Mouse (Mus musculus) E14TG2a.4 (cell line): ENCODE measurements at regions not wholly inside any gene's neighbourhood (a gene's known extent, or its start where the extent isn't known, plus 50 kb on each side); places are given as distances from the start of the nearest gene placed in this dataset.
A peak's percentile ranks its signal among the peaks of the same experiment; 100 is the strongest.

Experiments
- H3K27me3 ChIP-seq: 2 replicates; pipeline ENCODE4 v1.6.1; 2014; ENCODE audit warnings: low read length, control low read depth; ENCODE audit not compliant: insufficient read depth
- H3K36me3 ChIP-seq: 2 replicates; pipeline ENCODE4 v1.6.1; 2014; ENCODE audit warnings: low read length, control low read depth; ENCODE audit not compliant: insufficient read depth
- H3K4me1 ChIP-seq: replicated peaks from 2 replicates; pipeline ENCODE4 v1.6.1; 2014; ENCODE audit warnings: low read depth, low read length, control low read depth
- H3K4me3 ChIP-seq: replicated peaks from 2 replicates; pipeline ENCODE4 v1.5.1; 2014; ENCODE audit warnings: mild to moderate bottlenecking, low read length
- H3K9me3 ChIP-seq: 2 replicates; pipeline ENCODE4 v1.6.1; 2014; ENCODE audit warnings: low read length, control low read depth
- CTCF ChIP-seq: conservative IDR thresholded peaks from 2 replicates; pipeline ENCODE4 v1.5.1; 2014; ENCODE audit warnings: low read length
- NANOG ChIP-seq: IDR thresholded peaks from 2 replicates; pipeline ENCODE4 v1.6.1; 2014; ENCODE audit warnings: borderline replicate concordance, low read length, mixed read lengths
- POU5F1 ChIP-seq: IDR thresholded peaks from 2 replicates; pipeline ENCODE4 v1.6.1; 2014; ENCODE audit warnings: low read length, borderline replicate concordance

- H3K9me3 ChIP-seq = no peaks in the 10 kb centered on the region
- no peak for TF ChIP-seq CTCF
- no peak for TF ChIP-seq NANOG
- TF ChIP-seq POU5F1 = no peak
- no peaks in the 10 kb centered on the region for H3K27me3 ChIP-seq
- no peaks in the 10 kb centered on the region for H3K4me1 ChIP-seq
- no peak overlapping the region for H3K4me3 ChIP-seq
- no peaks in the 10 kb centered on the region for H3K36me3 ChIP-seq
Measured at GRCm38 (mm10) chr4:27529565-27529964, 1182.9 kb upstream of the Manea start.

DNA sequence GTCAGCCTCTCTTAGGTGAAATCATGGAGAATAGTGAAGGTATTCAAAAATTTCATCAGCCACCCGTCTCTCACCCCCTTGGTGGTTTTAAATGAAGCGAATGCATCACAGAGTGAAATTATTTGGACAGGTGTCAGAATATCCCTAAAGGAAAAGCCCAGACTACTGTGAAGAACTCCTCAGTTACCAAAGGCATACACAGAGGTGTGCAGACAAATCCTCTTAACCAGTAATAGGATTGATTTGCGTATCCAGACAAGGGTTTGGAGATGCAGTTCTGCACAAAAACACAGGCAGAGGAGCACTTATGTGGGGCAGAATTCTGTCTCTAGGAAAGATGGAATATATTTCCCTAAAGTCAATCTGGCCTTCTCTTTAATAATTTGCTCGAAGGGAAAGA, 1173.6 kb upstream of the Manea start:
- Histone ChIP-seq H3K36me3 (no peaks in the 10 kb centered on the region), H3K4me1 (no peaks in the 10 kb centered on the region), H3K27me3 (no peaks in the 10 kb centered on the region), H3K4me3 (no peak overlapping the region), H3K9me3 (peaks cover 4% of the 10 kb centered on the region; the same call in 1 of the 2 replicates)
- no peak for TF ChIP-seq NANOG
- no peak for TF ChIP-seq CTCF
- TF ChIP-seq POU5F1 = no peak

GRCm38 (mm10) chr4:27504829-27505804, 1158.4 kb upstream of the Manea start:
- Histone ChIP-seq H3K4me1 (no peaks in the 10 kb centered on the region), H3K9me3 (no peaks in the 10 kb centered on the region), H3K4me3 (no peak overlapping the region), H3K27me3 (no peaks in the 10 kb centered on the region), H3K36me3 (no peaks in the 10 kb centered on the region)
- TF ChIP-seq NANOG (peak; percentile 57; the same call in 1 of the 2 replicates), POU5F1 (no peak), CTCF (no peak)

DNA sequence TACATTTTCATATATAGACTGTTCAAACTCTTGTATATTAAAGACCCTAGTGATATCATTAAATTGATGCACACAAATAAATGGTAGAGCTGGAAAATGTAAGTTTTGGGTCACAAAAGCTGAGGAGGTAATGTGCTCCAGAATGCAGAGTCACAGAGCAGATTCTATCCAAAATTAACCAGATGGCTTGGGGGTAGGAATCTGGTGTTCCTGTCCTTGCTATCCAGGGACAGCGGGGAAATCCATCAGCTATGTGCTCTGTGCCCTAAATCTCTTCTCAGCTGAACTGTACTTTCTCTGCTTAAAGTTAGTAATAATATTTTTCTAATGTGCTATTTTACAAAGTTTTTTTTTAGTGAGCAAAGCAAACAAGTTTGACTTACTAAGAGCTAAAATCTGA, 1151.2 kb upstream of the Manea start:
- no peak for TF ChIP-seq CTCF
- no peak for TF ChIP-seq NANOG
- no peak for TF ChIP-seq POU5F1
- Histone ChIP-seq H3K27me3 (no peaks in the 10 kb centered on the region), H3K9me3 (no peaks in the 10 kb centered on the region), H3K36me3 (no peaks in the 10 kb centered on the region), H3K4me3 (no peak overlapping the region), H3K4me1 (no peaks in the 10 kb centered on the region)

- Histone ChIP-seq H3K27me3 (no peaks in the 10 kb centered on the region), H3K4me1 (no peaks in the 10 kb centered on the region), H3K9me3 (no peaks in the 10 kb centered on the region), H3K4me3 (no peak overlapping the region), H3K36me3 (no peaks in the 10 kb centered on the region)
- TF ChIP-seq NANOG (no peak), CTCF (no peak), POU5F1 (no peak)
Measured at GRCm38 (mm10) chr4:27497274-27497673, 1150.6 kb upstream of the Manea start.

DNA sequence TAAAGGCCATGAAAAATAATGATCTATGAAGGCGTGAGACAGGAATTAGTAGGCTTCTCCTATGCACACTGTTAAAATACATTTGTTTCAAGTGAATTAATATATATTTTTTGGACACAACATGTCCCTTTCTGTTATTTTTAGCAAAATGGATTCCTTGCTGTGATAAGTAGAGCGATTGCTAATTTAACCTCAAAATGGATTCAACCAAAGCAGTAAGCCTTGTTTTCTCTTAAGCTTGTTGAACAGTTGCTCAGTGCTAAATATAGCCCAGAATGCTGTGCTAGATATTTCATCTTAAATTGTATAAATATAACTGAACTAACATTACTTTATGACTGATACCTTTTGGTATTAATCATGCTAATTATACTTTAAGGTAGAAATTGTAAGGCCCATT, 1144.6 kb upstream of the Manea start:
- Histone ChIP-seq H3K4me3 (no peak overlapping the region), H3K4me1 (no peaks in the 10 kb centered on the region), H3K27me3 (no peaks in the 10 kb centered on the region), H3K9me3 (no peaks in the 10 kb centered on the region), H3K36me3 (no peaks in the 10 kb centered on the region)
- TF ChIP-seq CTCF = no peak
- no peak for TF ChIP-seq NANOG
- no peak for TF ChIP-seq POU5F1

GRCm38 (mm10) chr4:27449901-27450300, 1103.2 kb upstream of the Manea start:
- no peak overlapping the region for H3K4me3 ChIP-seq
- no peak for TF ChIP-seq CTCF
- no peak for TF ChIP-seq POU5F1
- TF ChIP-seq NANOG = no peak
- no peaks in the 10 kb centered on the region for H3K27me3 ChIP-seq
- H3K9me3 ChIP-seq = 0 out of 2 replicates have a peak, but pooled peaks cover 5% of the 10 kb centered on the region
- H3K4me1 ChIP-seq = no peaks in the 10 kb centered on the region
- H3K36me3 ChIP-seq = no peaks in the 10 kb centered on the region

- Histone ChIP-seq H3K9me3 (0 out of 2 replicates have a peak, but pooled peaks cover 5% of the 10 kb centered on the region), H3K4me3 (no peak overlapping the region), H3K27me3 (no peaks in the 10 kb centered on the region), H3K36me3 (no peaks in the 10 kb centered on the region), H3K4me1 (no peaks in the 10 kb centered on the region)
- TF ChIP-seq CTCF = no peak
- no peak for TF ChIP-seq POU5F1
- no peak for TF ChIP-seq NANOG
Measured at GRCm38 (mm10) chr4:27446310-27446709, 1099.6 kb upstream of the Manea start.
